Mouse (Mus musculus): ENCODE results near the gene Brpf3. TPM values are rescaled to one million over a fixed set of nuclear protein-coding genes. Genes with fewer than 3 reads are reported as not detected.
"Not testable (repeated sequence)": the region's sequence is repeated elsewhere in the genome, so short reads cannot be mapped to it uniquely, and the experiment has no call there.

The Brpf3 gene
- polyA plus RNA-seq, 1 experiment = 26.3 TPM

GRCm38 (mm10) chr17:28808714-28809113, 7.8 kb downstream of the Brpf3 start:
- WGBS = 93% methylated on average over 8 of the region's 8 CpGs
- no peak for TF ChIP-seq CTCF (IDR thresholded peaks at IDR 0.05; ENCODE audit: insufficient read depth, low read length)
- TF ChIP-seq POLR2A (IDR thresholded peaks at IDR 0.05; ENCODE audit: borderline replicate concordance, extremely low read depth, low read depth, low read length) = no peak
- no peak for DNase-seq
- H3K4me3 ChIP-seq (replicated peaks; ENCODE audit: extremely low read depth, low read depth, low read length) = no peak overlapping the region
- no peaks in the 10 kb centered on the region for H3K4me1 ChIP-seq (ENCODE audit: control insufficient read depth, insufficient read depth, low read length)

- 92% methylated on average over 10 of the region's 10 CpGs for WGBS
- H3K4me1 ChIP-seq (ENCODE audit: control insufficient read depth, insufficient read depth, low read length) = no peaks in the 10 kb centered on the region
- no peak overlapping the region for H3K4me3 ChIP-seq (replicated peaks; ENCODE audit: extremely low read depth, low read depth, low read length)
- DNase-seq = no peak
- TF ChIP-seq CTCF (IDR thresholded peaks at IDR 0.05; ENCODE audit: insufficient read depth, low read length) (no peak), POLR2A (IDR thresholded peaks at IDR 0.05; ENCODE audit: borderline replicate concordance, extremely low read depth, low read depth, low read length) (no peak)
Measured at GRCm38 (mm10) chr17:28809175-28809831, 8.4 kb downstream of the Brpf3 start.

GRCm38 (mm10) chr17:28812345-28812744, 11.5 kb downstream of the Brpf3 start:
- 90% methylated on average over 10 of the region's 10 CpGs for WGBS
- TF ChIP-seq POLR2A (IDR thresholded peaks at IDR 0.05; ENCODE audit: borderline replicate concordance, extremely low read depth, low read depth, low read length) (no peak), CTCF (IDR thresholded peaks at IDR 0.05; ENCODE audit: insufficient read depth, low read length) (no peak)
- Histone ChIP-seq H3K4me3 (replicated peaks; ENCODE audit: extremely low read depth, low read depth, low read length) (no peak overlapping the region), H3K4me1 (ENCODE audit: control insufficient read depth, insufficient read depth, low read length) (no peaks in the 10 kb centered on the region)
- no peak for DNase-seq

GRCm38 (mm10) chr17:28814529-28815097, 13.7 kb downstream of the Brpf3 start:
- no peaks in the 10 kb centered on the region for H3K4me1 ChIP-seq (ENCODE audit: control insufficient read depth, insufficient read depth, low read length)
- 90% methylated on average over 18 of the region's 18 CpGs for WGBS
- H3K4me3 ChIP-seq (replicated peaks; ENCODE audit: extremely low read depth, low read depth, low read length) = no peak overlapping the region
- TF ChIP-seq POLR2A (IDR thresholded peaks at IDR 0.05; ENCODE audit: borderline replicate concordance, extremely low read depth, low read depth, low read length) (no peak), CTCF (IDR thresholded peaks at IDR 0.05; ENCODE audit: insufficient read depth, low read length) (no peak)
- DNase-seq = no peak

GRCm38 (mm10) chr17:28815384-28816004, 14.6 kb downstream of the Brpf3 start:
- TF ChIP-seq CTCF (IDR thresholded peaks at IDR 0.05; ENCODE audit: insufficient read depth, low read length) (no peak), POLR2A (IDR thresholded peaks at IDR 0.05; ENCODE audit: borderline replicate concordance, extremely low read depth, low read depth, low read length) (no peak)

GRCm38 (mm10) chr17:28816326-28816725, 15.4 kb downstream of the Brpf3 start:
- WGBS = 92% methylated on average over 10 of the region's 10 CpGs
- not testable (repeated sequence) for DNase-seq; H3K4me3 ChIP-seq (replicated peaks; ENCODE audit: extremely low read depth, low read depth, low read length); H3K4me1 ChIP-seq (ENCODE audit: control insufficient read depth, insufficient read depth, low read length)

More at GRCm38 (mm10) chr17:28815384-28816004, 14.6 kb downstream of the Brpf3 start:
- WGBS = 61% methylated on average over 10 of the region's 10 CpGs
- no peak overlapping the region for H3K4me3 ChIP-seq (replicated peaks; ENCODE audit: extremely low read depth, low read depth, low read length)
- no peaks in the 10 kb centered on the region for H3K4me1 ChIP-seq (ENCODE audit: control insufficient read depth, insufficient read depth, low read length)
- no peak for DNase-seq

GRCm38 (mm10) chr17:28816875-28817811, 16.3 kb downstream of the Brpf3 start:
- WGBS = 95% methylated on average over 25 of the region's 25 CpGs

GRCm38 (mm10) chr17:28820189-28820588, 19.3 kb downstream of the Brpf3 start:
- WGBS = 65% methylated on average over 2 of the region's 2 CpGs
- TF ChIP-seq CTCF (IDR thresholded peaks at IDR 0.05; ENCODE audit: insufficient read depth, low read length) = no peak
- no peak for TF ChIP-seq POLR2A (IDR thresholded peaks at IDR 0.05; ENCODE audit: borderline replicate concordance, extremely low read depth, low read depth, low read length)
- Histone ChIP-seq H3K4me1 (ENCODE audit: control insufficient read depth, insufficient read depth, low read length) (no peaks in the 10 kb centered on the region), H3K4me3 (replicated peaks; ENCODE audit: extremely low read depth, low read depth, low read length) (no peak overlapping the region)
- DNase-seq = no peak

More at GRCm38 (mm10) chr17:28816875-28817811, 16.3 kb downstream of the Brpf3 start:
- TF ChIP-seq POLR2A (IDR thresholded peaks at IDR 0.05; ENCODE audit: borderline replicate concordance, extremely low read depth, low read depth, low read length) (no peak), CTCF (IDR thresholded peaks at IDR 0.05; ENCODE audit: insufficient read depth, low read length) (no peak)
- Histone ChIP-seq H3K4me3 (replicated peaks; ENCODE audit: extremely low read depth, low read depth, low read length) (no peak overlapping the region), H3K4me1 (ENCODE audit: control insufficient read depth, insufficient read depth, low read length) (no peaks in the 10 kb centered on the region)
- no peak for DNase-seq

- 87% methylated on average over 13 of the region's 13 CpGs for whole genome bisulfite sequencing
- Histone ChIP-seq H3K4me1 (ENCODE audit: control insufficient read depth, insufficient read depth, low read length) (no peaks in the 10 kb centered on the region), H3K4me3 (replicated peaks; ENCODE audit: extremely low read depth, low read depth, low read length) (no peak overlapping the region)
- DNase-seq = no peak
- TF ChIP-seq POLR2A (IDR thresholded peaks at IDR 0.05; ENCODE audit: borderline replicate concordance, extremely low read depth, low read depth, low read length) = no peak
- TF ChIP-seq CTCF (IDR thresholded peaks at IDR 0.05; ENCODE audit: insufficient read depth, low read length) = no peak
Measured at GRCm38 (mm10) chr17:28823004-28823745, 22.3 kb downstream of the Brpf3 start.

Data from lung, adult 2 months (tissue).